Mouse (Mus musculus) gastrocnemius, adult 8-10 months (tissue): ENCODE results near the gene Zfp991. TPM values are rescaled to one million over a fixed set of nuclear protein-coding genes. Genes with fewer than 3 reads are reported as not detected.
"Not testable (repeated sequence)": the region's sequence is repeated elsewhere in the genome, so short reads cannot be mapped to it uniquely, and the experiment has no call there.

Source experiments
- DNase-seq, 2 experiments: peaks; one replicate each; pipeline ENCODE4 v3.0.0; 2022; ENCODE audit warnings: low spot score in 2 of 2
- total RNA-seq, 4 experiments: library from RNA; stranded (reverse); gene quantifications; 2 replicates each; pipeline ENCODE4 v1.2.4; 2022

Zfp991 gene
- total RNA-seq, result 1 to 10 TPM in 2 of 4 experiments, under 1 TPM in 2; 0.68 to 1.8 (median 0.97) TPM

GRCm38 (mm10) chr4:147131837-147132459, at the start of gene Zfp991:
TSS of gene Zfp991 (plus strand) at chr4:147132038.
- not testable (repeated sequence) for DNase-seq

DNA sequence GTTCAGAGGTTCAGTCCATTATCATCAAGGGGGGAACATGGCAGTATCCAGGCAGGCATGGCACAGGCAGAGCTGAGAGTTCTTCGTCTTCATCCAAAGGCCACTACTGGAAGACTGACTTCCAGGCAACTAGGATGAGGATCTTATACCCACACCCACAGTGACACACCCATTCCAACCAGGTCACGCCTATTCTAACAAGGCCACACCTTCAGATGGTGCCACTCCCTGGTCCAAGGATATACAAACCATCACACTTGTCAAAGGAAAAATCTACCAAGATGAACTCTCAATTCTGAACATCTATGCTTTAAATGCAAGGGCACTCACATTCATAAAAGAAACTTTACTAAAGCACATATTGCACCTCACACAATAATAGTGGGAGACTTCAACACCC, 36.2 kb upstream of the Zfp991 start:
- DNase-seq, result not testable (repeated sequence)

DNA sequence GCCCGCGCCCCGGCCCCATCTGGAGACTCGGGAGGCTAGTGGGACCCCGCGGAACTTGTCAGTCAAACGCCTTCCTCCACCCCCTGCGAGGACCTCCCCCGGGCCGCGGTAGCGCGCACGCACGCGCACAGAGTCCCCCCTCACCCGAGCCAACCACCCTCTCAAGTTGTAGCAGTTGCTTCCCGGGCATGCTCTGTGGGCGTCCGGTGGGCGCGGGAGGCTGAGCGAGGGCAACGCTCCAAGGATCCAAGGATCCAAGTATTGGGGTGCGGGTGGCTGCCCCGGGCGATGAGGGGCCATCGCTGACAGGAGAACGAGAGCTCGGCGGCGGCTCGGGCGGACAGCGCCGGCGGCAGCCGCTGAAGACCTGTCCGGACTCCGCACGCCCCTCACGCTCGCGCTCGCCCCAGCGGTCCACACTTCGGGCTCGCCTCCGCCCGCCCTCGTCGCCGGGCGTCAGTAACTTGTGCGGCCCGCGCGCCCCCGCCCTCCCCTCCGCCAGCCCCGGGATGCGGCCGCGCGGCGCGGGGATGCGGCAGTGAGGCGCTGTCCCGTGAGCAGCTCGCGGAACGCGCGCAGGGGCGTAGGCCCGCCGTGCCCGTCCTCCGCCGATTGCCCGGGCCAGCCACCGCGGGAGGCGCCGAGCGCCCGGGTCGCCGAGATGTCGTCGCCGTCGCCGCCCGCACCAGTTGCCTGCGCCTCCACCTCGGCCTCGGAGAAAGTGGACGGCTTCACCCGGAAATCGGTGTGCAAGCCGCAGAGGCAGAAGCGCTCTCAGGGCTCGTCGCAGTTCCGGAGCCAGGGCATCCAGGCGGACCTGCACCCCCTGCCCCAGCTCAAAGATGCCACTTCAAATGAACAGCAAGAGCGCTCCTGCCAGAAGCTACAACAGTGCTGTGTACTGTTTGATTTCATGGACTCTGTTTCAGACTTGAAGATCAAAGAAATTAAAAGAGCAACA, 29.9 kb upstream of the Zfp991 start:
- not testable (repeated sequence) for DNase-seq

- not testable (repeated sequence) for DNase-seq
Measured at GRCm38 (mm10) chr4:147103814-147104213, 28.0 kb upstream of the Zfp991 start.

GRCm38 (mm10) chr4:147117839-147118238, 14.0 kb upstream of the Zfp991 start:
- not testable (repeated sequence) for DNase-seq

DNA sequence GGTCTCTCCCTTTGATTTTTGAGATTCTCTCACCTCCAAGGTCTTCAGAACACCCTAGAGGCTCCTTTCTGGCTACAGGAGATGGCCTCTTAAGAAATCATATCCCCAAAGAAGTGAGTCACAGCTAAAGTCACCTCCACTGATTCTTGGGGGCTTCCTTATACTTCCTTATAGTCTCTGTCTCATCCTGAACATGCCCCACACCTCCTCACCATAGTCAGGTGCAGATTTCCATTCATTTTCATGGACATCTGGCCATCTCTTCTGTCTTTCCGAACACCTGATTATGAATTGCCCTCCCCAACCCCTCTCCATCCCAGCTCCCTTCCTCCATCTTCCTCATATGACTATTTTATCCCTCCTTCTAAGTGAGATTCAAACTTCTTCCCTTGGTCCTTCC, 9.6 kb upstream of the Zfp991 start:
- DNase-seq, result not testable (repeated sequence)

GRCm38 (mm10) chr4:147123797-147124196, 8.0 kb upstream of the Zfp991 start:
- not testable (repeated sequence) for DNase-seq

- not testable (repeated sequence) for DNase-seq
Measured at GRCm38 (mm10) chr4:147124400-147125306, 7.2 kb upstream of the Zfp991 start.

GRCm38 (mm10) chr4:147125326-147125725, 6.5 kb upstream of the Zfp991 start:
- DNase-seq, result not testable (repeated sequence)

DNA sequence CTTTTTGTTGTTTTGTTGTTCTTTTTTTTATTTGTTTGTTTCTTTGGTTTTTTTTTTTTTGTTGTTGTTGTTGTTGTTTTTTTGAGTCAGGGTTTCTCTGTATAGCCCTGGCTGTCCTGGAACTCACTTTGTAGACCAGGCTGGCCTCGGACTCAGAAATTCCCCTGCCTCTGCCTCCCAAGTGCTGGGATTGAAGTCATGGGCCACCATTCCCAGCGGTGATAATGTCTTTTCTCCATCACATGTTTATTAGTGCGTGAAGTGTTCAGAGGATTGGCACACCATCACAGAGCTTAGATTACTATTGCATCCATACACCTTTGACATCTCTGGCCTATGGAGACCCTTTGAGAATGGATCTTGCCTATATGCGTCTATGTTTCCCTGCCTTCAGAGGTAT, 6.0 kb upstream of the Zfp991 start:
- peak in 1 of 2 experiments; percentile 5 for DNase-seq

- not testable (repeated sequence) for DNase-seq
Measured at GRCm38 (mm10) chr4:147126435-147126834, 5.4 kb upstream of the Zfp991 start.

- DNase-seq, result not testable (repeated sequence)
Measured at GRCm38 (mm10) chr4:147127137-147127536, 4.7 kb upstream of the Zfp991 start.

- not testable (repeated sequence) for DNase-seq
Measured at GRCm38 (mm10) chr4:147128152-147128551, 3.7 kb upstream of the Zfp991 start.

GRCm38 (mm10) chr4:147133596-147133995, 1.8 kb downstream of the Zfp991 start:
- DNase-seq, result not testable (repeated sequence)

DNA sequence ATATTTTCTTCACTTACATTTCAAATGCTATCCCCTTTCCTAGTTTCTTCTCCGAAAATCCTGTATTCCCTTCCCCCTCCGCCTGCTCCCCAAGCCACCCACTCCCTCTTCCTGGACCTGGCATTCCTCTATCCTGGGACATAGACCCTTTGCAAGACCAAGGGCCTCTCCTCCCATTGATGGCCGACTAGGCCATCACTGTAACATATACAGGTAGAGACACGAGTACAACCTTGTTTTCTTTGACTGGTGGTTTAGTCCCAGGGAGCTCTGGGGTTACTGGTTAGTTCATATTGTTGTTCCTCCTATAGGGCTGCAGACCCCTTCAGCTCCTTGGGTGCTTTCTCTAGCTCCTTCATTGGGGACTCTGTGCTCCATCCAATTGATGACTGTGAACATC, 9.9 kb downstream of the Zfp991 start:
- DNase-seq, result not testable (repeated sequence)

GRCm38 (mm10) chr4:147165282-147165681, 33.4 kb downstream of the Zfp991 start:
- DNase-seq, result not testable (repeated sequence)

GRCm38 (mm10) chr4:147170547-147170946, 38.7 kb downstream of the Zfp991 start:
- DNase-seq, result not testable (repeated sequence)

DNA sequence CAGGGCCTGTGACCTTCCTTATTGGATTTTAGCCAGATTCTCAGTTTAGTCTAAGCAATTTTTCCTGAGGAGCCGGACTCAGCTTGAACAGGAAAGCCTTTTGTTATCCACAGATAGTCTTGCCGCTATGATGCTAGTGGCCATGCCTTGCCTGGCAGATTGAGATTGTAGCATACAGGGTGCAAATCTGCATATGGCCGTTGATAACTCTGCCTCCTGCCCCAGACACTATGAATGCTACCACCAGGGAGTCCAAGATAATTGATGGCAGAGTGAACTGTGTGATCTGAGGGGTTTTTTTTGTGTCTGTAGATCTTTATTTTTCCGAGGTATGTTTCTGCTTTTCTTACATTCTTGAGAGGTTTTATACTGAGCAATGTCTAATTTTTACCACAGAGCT, 39.7 kb downstream of the Zfp991 start:
- DNase-seq, result not testable (repeated sequence)

DNA sequence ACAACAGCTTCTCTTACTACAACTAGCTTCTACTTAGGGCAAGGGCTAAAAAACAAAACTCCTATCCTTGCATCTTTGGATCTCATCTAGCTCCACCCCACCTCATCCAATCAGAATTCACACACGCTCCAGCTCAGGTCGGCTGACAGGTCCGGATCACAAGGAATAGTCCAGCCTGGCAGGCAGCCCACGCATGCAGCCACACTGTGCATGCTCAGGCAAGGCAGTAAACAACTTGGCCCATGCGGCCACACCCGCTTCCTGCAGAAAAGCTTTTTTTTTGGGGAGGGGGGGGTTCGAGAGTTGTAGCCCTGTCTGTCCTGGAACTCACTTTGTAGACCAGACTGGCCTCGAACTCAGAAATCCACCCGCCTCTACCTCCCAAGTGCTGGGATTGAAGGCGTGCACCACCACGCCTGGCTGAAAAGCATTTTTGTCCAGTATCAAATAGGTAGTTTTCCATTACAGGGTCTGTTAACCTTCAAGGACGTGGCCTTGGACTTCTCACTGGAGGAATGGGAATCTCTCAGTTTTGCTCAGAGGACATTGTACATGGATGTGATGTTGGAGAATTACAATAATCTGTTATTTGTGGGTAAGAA, 44.5 kb downstream of the Zfp991 start:
- not testable (repeated sequence) for DNase-seq

- peak; percentile 6 to 7 for DNase-seq
Measured at GRCm38 (mm10) chr4:147181141-147181685, 49.4 kb downstream of the Zfp991 start.
